Mouse (Mus musculus): ENCODE measurements at regions not wholly inside any gene's neighbourhood (a gene's known extent, or its start where the extent isn't known, plus 50 kb on each side); places are given as distances from the start of the nearest gene placed in this dataset.

DNA sequence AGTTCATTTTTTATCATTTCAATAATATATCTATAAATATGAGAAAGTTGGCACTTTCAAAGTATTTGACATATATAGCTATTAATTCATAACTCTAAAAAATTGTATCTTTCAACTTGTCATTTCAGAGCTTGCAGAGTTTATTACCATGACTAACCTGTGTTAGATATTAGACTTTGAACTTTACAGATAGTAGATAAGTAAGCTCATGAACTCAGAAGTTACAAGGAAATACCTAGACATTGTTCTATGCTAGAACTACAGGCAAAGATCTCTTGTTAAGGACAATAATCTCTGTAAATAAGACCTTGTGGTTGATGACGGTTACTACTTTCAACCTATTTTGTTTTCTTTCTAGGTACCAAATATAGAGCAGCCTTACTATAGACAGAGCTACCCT lies 117.0 kb upstream of the Zeb2 start:
- no peak for DNase-seq

DNA sequence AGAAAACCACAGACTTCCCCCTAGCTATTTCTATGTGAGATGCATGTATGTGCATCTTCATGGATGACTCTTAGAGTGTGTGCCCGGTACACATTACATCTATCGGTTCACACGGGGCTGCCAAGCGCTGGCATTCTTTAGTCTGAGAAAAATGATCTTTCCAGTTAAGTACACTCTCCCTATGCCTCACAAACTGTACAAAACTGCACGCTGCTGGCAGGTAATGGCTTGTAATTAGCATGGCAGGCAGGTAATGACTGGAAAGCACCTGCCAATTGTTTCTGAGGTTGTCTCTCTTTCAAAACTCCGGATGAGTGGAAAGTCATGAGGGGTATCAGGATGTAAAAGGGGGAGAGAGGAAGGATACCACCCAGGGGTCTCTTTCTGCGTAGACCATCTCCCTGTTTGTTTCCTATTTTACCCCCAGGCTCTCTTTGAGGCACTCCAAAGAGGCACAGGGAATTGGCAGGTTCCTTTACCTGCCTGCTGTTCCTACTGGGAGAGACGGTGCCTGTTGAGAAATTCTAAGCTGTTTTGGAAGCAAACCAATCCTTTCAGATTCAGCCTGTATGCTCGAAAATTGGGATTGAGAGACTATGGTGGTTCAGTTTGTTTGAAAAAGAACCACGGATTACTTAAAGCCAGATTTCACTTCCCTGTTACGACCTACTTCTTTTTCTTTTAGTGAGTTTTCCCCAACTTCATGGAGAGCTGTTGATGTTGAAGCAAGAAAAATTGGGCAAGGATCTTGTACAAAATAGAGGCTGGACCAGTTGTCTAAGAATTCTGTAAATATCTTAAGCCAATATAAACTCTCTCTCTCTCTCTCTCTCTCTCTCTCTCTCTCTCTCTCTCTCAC lies 113.4 kb upstream of the Zeb2 start:
- peak; percentile 47 to 65 for DNase-seq

DNA sequence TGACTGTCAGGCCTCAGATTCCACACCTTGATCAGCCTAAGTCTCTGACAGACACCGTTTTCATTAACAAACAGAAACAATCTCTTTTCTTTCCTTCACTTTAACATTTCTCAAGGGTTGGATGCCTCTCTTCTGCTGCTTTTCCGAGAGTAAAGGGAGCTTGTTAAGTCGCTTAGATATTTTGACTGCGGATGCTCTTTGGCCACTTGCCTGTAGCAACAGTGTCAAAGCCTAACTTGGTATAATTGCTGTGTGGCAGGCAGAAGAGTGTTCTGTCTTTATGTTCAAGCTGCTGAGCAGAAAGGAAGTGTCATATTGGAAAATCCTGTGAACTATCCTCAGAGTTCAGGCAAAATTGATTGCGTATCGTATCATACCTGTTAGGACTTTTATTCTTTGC lies 112.3 kb upstream of the Zeb2 start:
- DNase-seq, result no peak

DNA sequence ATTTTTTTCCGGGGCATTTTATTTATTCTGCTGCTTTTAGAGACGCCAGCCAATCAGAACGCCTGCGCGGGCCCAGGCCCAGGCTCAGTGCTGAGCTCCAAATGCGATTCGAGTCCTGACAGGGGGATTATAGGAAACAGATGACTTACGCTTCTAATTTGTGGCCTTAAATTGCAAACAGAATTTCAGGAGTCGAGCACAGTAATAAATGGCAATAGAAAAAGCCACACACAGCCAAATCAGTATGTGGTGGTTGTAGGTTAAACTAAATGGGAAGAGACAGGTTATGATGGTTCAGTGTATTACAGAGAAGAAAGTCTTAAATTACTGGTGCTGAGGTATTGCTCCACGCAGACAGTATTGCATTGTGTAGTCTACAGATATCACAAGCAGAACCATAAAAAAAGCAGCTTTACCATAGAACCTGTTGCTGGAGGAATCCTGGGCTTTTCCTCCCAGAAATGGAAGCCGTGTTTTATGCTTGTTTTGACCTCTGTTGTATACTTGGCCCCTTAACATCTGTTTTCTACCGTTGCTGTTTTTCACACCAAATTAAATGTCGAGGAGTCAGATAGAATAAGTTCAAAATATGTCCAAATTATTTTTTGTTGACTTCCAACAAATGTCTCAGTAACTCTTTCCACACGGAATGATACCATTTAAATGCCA lies 110.2 kb upstream of the Zeb2 start:
- DNase-seq, result peak in 1 of 2 experiments; percentile 24

DNA sequence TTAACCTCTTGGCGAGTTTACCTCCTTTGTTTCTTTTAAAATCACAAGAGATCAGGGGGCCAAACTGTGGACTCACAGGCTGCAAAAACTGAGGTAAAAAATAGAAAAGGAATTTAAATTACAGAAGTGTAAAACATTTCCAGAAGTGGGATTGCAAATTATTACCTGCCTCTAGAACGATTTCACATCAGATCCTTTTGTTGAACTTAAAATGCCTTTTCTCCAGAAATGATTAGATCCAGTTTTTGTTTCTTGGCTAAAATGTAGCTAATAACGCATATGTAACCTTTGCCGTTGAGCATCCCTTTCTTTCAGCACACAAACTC lies 108.8 kb upstream of the Zeb2 start:
- no peak for DNase-seq

DNA sequence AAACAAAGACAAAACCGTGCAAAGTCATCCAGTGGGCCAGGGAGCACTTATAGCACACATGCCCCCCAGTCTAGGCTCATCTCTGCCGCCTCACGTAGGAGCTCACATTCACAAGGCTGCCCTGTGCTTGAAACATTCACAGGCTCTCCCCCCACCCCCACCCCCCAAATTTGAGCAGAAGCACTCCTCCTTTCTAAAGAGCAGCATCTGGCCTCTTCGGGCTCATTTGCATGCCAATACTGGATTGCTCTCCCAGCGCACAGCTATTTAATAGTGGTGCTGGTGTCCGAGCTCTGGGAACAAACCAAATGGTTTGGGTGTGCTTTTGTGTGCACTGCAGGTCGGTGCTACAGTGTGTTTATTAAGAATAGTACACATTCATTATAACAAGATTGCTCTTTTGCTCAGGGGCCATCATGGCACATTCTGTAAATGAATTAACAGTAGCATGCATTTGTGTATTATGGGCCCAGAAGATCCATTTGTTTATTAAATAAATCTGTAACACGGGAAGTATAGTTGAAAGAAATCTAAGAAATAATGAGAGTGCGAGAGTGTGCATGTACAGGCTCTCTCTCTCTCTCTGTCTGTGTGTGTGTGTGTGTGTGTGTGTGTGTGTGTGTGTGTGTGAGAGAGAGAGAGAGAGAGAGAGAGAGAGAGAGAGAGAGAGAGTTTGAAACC lies 108.3 kb upstream of the Zeb2 start:
- DNase-seq, result no peak

DNA sequence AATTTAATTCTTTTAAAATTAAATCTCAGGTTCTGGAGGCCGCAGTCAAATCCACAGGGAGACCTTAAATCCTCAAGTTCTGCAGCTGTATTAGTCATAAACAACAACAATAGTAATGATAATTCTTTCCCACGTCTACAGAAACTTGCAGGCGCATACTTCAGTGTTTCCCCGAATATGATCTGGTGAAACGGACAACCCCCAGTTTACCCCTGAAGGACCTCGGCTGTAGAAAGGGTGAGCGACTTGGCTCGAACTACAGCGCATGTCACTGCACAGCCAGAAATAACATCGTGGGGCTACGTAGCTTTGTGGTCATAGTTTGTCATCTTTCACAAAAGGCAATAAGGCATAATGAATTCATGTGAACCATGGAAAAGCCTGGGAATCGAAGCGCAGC lies 105.0 kb upstream of the Zeb2 start:
- DNase-seq, result no peak

DNA sequence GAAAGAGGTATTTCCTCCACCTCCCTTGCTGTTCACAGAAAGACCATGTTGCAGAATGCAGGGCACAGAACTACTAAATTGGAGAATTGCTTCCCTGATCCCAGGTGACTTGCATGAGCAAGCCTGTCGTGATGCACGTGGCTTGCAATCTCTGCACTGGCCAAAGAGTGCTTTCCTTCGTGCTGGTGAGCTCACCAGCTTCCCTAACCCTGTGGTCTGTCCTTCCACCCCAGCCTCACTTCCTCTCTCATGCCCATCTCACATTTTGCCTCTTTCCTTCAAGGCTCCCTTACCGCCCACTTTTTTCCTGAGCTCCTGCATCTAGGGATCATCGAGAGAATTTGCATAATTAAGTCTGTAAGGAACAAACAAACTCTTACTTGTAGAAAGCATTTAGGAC lies 102.7 kb upstream of the Zeb2 start:
- no peak for DNase-seq

DNA sequence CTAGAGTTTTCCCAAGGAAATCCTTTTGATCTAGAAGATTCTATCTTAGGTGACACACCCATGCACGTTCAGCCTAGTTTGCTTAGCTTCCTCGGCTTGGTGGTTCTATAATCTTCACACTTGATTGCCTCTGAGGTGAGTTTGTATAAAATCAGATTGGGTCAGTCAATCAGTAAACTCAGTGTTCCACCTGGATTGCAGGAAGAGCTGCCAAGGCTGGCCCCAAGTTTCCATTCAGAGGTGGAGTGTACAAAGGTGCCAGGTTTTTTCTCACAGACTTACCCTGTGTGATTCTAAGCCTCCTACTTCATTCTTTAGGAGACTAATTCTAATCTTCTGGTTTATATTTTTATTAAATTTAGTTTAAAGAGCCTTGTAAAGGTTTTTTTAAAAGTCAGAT lies 95.6 kb upstream of the Zeb2 start:
- DNase-seq, result no peak

DNA sequence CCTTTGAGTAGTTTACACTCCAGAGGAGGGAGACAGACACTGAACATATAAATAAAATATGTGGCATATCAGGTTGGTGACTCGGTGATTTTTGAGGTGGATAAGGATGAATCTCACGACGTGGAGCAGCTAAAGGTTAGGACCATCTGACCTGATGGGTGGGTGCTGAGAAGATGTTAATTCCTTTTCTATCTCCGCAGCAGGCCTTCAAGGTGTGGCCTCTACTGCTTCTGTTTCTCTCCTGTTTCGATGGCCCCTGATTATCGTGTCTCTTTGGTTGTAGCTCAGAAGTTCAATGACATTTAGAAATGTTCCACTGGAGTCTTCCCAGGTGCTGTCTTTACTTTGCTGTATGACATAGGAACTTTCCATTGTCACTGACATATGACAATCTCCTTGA lies 91.3 kb upstream of the Zeb2 start:
- DNase-seq, result no peak

DNA sequence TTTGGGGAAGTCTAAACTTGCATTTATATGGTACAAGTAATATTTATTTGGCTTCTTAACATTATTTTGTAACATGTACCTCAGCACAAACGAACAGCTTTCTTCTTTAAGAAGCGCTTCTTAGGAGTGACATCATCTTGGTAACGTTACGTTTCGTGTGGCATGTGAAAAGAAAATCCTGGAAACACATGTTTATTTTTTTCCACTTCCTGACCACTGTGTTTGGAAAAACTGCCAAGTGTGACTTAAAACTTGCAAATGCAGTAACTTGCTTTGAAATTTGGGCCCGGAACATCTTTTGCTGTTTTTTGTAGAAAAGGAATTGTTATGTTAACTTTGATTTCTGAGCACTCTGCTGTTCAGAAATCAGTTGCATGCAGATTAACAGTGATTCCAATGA lies 88.6 kb upstream of the Zeb2 start:
- DNase-seq, result no peak

DNA sequence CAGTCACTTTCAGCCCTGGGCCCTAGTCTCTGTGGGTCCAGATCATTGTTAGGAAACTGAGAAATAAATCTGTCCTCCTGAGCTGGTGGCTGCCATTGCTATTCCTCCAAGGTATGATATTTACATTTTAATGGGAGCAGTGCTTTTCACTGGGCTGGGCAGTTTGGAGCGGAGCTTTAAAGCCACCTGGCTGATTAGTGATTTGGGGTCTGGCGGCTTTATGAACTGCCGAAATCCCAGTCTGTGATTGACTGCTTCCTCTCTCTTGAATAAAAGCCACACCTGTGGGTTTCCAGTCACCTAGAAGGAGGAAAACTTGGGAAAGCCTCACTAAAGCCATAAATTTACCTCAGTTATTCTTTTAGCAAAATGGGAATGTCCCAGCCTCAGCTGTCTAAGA lies 88.0 kb upstream of the Zeb2 start:
- DNase-seq, result no peak

DNA sequence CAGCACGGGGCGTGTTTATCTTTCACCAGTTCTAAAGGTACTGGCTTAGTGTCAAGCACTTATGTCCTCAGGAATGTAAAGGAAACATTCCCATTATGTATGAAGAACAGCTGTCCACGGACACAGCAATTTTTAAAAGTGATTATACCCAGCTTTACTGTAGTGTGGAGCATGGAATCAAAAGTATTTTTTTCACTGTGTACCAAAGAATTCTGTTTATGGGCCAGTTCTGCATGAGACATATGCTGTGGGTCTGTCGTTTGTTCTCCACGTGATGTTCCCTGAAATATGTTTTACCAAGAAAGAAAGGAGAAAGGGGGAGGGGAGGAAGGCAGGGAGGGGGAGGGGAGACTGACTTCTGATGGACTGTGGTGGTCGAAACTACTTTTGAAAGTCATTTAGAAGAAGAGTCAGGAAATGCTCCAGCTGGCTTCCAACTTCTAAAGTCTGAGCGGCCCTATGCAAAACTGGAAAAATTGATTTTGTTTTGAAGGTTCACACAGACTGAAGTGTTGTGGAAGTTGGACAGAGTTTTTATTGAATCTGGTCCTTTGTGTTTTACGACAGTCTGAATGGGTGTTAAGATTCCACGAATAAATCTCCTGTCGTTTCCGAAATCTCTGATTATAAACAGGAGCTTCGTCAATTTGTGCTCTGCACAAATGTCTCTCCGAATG lies 80.9 kb upstream of the Zeb2 start:
- no peak for DNase-seq

DNA sequence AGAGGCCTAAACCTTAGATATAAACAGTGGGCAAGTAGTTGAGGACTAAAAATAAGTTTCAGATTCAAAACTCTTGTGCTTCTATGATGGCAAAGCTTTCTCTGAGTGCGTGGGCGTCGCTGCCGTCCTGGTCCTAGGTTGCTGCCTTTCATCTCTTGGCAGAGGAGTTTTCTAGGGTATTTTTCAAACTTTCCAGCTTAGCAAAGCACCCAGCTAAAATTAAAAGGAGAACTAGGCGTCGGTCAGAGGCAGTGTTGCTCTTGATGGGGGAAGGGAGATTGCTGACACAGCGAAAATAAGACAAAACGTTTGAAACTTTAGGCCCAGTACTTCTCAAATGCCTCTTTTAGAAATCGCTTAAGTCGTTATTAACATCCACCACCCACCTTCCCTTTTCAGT lies 80.1 kb upstream of the Zeb2 start:
- DNase-seq, result no peak

DNA sequence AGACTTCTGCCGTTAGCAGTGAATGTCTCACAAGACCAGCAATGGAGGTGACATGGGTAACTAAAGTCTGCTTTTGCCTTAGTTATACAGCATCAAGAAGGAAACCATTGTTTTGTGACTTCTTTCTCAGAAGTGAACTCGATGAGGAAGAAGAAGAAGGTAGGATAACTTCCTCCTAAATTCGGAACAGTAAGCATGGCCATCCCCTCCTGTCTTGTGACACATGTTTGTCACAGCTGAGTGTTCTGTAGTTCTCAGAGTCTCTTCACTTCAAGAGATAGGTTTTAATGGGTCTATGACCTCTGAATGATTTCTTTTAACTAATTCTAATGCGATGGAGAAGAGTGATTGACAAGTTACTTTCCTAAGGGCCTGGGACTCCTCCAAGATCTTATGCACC lies 79.3 kb upstream of the Zeb2 start:
- DNase-seq, result no peak

DNA sequence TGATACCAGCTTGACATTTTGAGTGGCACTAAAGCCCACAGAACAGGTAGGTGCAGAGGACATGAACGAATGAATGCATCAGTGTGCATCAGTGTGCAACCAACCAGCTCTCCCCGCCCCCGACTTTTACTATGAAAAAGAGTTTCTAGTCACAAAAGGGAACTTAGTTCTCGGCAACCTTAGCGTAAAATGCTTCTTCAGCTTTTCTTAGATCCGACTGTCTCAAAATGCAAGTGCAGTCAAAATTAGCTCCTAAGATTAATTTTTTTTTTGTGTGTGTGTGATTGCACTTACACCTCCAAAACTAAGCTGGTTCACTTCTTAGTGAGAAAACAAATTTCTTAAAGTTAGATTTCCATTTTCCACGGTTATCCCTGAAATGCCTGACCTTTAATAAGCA lies 77.1 kb upstream of the Zeb2 start:
- no peak for DNase-seq

DNA sequence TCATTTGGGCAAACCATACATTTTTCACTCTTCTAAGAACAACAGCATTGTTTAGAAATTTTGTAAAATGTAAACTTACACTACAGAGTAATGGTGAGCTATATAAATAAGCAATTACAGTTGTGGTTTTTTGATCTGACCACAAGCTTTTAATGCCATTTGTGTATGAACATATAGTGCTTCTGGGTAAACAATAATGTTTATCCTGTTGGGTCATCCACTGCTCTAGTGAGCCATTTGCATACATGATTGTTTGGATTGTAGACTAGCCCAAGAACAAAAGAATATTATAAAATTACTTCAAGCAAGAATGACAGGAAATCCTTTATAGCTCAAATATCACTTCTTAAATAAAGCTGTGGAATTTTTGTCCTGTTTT lies 68.4 kb upstream of the Zeb2 start:
- no peak for DNase-seq

DNA sequence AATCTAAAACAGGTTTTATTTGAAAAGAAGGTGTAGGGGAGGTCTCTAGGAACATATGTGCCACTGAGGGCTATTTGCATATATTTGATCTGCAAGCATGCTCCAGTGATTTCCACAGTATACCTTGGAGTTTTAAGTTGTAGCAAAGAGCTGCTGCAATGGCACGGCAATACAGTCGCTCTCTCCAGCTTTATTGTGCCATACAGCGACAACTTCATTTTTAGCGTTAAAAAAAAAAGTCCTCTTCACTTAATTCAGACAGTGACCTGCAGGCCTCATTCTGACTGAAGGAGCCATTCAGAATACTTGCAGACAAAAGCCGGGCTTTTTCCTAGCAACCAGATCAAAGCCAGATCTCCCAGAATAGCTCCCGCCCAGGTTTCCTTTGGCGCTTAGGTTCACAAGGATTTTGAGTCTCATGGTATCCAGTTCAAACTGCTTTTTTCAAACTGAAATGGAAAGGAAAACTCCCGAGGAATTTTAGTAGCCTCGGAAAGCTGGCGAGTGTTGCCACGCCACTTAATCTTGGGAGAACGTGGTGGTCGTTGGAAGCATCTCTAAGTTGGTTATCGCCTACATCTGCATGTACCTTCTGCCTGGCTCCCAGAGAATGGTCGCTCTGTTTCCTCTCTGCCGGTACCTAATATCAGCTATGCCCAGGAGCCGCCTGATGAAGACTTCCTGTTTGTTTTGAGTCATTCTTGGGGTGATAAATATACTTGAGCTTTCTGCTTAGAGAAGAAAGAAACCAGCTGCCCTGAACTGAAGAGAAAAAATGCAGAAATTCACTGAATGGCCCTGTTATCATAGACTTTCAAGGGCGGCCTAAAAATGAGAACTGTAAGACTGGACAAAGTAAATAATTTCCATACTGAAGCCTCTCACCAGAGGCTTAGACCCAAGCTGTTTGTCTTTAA lies 67.8 kb upstream of the Zeb2 start:
- DNase-seq, result no peak

DNA sequence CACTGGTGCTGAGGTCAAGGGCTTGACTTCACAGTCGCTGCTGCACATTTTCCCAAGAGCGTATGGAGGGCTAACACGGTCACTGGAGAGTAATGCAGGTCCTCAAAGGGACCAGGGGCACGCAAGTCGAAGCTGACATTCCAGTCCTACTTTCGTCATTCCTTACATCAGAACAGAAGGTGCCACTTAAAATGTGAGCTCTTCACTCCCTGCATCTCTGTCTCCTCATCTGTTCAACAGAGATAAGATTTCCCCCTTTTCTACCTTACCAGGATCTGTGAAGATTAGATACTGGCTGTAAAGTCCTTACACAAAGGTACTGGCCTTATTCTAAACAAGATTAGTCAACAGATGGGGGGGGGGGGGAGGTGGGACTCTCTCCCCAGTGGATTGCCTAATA lies 67.0 kb upstream of the Zeb2 start:
- DNase-seq, result no peak

DNA sequence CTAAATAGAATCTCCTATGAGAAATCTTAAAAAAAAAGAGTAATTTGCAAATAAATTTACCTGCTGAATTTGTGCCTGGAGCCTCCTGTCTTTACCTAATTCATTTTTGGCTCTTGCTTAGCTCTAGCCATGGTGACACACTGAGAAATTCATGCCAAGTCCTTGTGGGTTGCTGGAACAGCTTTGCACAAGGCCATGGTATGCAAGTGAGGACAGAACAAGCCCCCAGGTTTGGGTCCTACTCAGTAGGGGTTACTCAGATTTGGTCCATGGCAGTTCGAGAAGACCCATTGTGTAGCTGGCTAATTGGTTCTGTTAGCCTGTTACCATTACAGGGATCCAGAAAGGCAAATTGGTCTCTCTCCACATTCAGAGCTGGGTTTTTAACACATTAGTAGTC lies 65.7 kb upstream of the Zeb2 start:
- peak; percentile 55 to 70 for DNase-seq

DNA sequence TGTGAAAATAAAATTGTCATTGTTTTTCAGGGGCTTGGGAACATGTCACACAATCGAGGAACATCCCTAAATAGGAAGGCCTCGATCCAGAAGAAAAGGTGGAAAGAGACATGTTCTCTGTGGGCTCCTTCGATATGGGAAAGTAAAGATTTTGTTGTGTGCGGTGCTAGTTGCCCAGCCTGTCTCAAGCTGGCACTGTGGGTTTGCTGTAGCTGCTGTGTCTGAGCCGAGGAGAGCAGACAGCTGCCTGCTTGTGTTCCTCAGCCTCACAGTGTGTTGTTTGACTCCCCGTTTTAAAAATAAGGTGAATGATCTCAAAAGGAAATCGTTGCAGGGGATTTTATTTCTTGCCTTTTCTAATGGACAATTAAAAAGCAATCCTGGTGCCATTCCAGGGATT lies 64.4 kb upstream of the Zeb2 start:
- DNase-seq, result peak; percentile 28 to 43

DNA sequence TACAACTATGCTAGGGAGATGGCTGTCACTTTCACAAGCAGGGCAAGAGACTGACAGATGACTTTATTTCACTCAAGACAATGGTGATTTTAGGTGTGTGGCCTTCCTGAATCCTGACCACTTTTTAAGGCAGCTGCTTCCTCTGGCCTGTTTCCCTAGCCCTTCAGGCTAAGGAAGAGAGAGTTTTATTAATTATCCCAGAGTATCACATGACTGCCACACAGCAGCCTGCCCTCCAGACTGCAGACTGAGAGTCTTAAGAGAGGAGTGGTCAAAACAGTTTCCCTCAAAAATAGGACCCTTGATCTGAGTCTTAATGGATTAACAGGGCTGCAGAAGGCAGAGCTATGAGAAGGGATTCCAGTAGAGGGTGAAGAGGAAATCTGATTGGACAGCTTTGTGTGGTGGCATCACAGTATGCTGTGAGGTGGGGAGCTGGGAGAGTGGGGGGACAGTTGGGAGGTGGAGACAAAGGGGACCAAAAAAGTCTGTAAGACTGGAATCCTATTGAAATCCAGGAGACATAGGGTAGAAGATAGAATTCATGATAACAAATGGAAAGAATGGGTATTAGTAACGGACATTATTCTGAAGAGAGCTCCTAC lies 61.8 kb upstream of the Zeb2 start:
- no peak for DNase-seq
